Mouse (Mus musculus): ENCODE results near the gene Arap1. TPM values are rescaled to one million over a fixed set of nuclear protein-coding genes. Genes with fewer than 3 reads are reported as not detected.

Arap1 gene
- polyA plus RNA-seq, 1 experiment = 227 TPM

DNA sequence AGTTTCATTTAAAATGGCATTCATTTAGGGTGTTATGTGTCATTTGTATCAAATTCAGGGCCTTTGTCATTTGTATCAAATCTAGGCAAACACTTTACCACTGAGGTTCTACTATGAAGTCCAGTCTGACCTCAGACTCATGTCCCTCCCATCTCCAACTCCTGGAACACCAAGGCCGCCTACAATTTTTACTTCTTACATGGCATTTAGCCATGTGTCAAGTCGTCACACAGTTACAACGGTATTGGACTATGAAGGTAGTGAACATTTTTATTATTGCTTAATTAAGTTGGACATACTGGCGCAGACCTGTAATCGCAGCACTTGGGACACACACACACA, 37.9 kb upstream of the Arap1 start:
- DNase-seq (ENCODE audit: low read depth in 1 of 2, low spot score in 2 of 2) = no peak
- Histone ChIP-seq H3K4me1 (ENCODE audit: control insufficient read depth, insufficient read depth, insufficient read length) (no peaks in the 10 kb centered on the region), H3K4me3 (ENCODE audit: extremely low read depth, insufficient read depth, insufficient read length) (peak overlapping the region; percentile 79), H3K36me3 (ENCODE audit: control insufficient read depth, insufficient read depth, low read length) (no peaks in the 10 kb centered on the region), H3K27me3 (ENCODE audit: control insufficient read depth, insufficient read depth, low read length) (no peaks in the 10 kb centered on the region), H3K27ac (ENCODE audit: insufficient read depth, low read length) (peak overlapping the region; percentile 99)
- WGBS = 40% methylated on average over 5 of the region's 5 CpGs
- TF ChIP-seq CTCF (IDR thresholded peaks at IDR 0.05; ENCODE audit: extremely low read depth, insufficient read depth, insufficient read length, insufficient replicate concordance) = no peak
- no peak for TF ChIP-seq POLR2A (IDR thresholded peaks at IDR 0.05; ENCODE audit: low read depth, low read length)

DNA sequence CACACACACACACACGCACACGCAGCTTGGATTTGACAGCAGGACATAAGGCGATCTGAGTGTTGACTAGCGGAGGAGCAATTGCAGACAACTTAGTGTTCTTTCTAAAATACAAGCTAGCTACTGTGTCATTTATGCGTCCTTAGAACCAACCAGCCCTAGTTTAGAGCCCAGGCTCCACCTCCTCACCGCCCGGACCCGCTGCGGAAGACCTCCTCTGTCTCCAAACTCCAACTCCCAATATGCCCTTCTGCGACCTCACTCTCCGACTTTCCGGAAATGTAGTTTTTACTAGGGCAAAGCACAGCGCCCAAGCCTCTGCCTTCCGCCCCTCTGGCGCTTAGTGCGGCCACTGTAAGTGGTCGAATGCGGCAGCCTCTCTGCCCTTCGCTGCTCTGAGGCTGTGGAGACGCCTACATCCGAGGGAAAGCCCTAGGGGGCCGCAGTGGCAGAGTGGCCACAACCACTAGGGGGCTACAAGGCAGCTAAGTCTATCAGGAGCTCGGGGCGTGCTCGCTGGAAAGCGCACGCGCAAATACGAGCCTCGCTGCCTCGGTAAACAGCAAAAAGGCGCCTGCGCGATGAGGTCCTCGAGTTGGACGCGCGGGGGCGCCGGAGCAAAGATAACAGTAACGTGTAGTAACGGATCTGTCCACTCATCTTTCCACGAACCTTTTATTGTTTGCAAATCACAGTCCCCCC, 37.4 kb upstream of the Arap1 start:
- WGBS = under 1% methylated on average over 43 of the region's 43 CpGs
- Histone ChIP-seq H3K27ac (ENCODE audit: insufficient read depth, low read length) (peak overlapping the region; percentile 99), H3K4me3 (ENCODE audit: extremely low read depth, insufficient read depth, insufficient read length) (peak overlapping the region; percentile 79), H3K36me3 (ENCODE audit: control insufficient read depth, insufficient read depth, low read length) (no peaks in the 10 kb centered on the region), H3K4me1 (ENCODE audit: control insufficient read depth, insufficient read depth, insufficient read length) (no peaks in the 10 kb centered on the region), H3K27me3 (ENCODE audit: control insufficient read depth, insufficient read depth, low read length) (no peaks in the 10 kb centered on the region)
- DNase-seq (ENCODE audit: low read depth in 1 of 2, low spot score in 2 of 2) = peak; percentile 98
- TF ChIP-seq POLR2A (IDR thresholded peaks at IDR 0.05; ENCODE audit: low read depth, low read length) (no peak; the same call in none of the 2 replicates), CTCF (IDR thresholded peaks at IDR 0.05; ENCODE audit: extremely low read depth, insufficient read depth, insufficient read length, insufficient replicate concordance) (peak; percentile 65)

DNA sequence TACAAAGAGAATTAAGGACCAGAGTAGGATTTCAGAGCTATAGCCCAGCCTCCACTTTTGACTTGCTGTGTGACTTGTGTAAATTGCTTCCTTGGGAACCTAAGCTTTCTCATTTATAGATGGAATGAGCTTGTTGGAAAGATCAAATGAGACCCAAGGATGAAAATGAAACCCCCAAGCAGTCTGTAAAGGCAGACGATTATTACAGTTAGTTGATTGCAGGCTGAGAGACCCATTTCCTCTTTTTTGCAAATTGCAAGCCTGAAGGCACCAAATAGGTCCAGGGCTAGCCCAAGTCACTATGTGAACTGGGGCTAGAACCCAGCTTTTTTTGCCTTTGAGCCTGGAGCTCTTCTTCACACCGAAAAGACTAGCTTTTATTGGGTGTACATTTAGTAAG, 36.8 kb upstream of the Arap1 start:
- WGBS = 24% methylated on average over 2 of the region's 2 CpGs
- Histone ChIP-seq H3K4me1 (ENCODE audit: control insufficient read depth, insufficient read depth, insufficient read length) (peaks cover 3% of the 10 kb centered on the region; the same call in 1 of the 2 replicates), H3K36me3 (ENCODE audit: control insufficient read depth, insufficient read depth, low read length) (no peaks in the 10 kb centered on the region), H3K27ac (ENCODE audit: insufficient read depth, low read length) (peak overlapping the region; percentile 34; the same call in 1 of the 2 replicates), H3K4me3 (ENCODE audit: extremely low read depth, insufficient read depth, insufficient read length) (peak overlapping the region; percentile 5; the same call in 1 of the 2 replicates), H3K27me3 (ENCODE audit: control insufficient read depth, insufficient read depth, low read length) (no peaks in the 10 kb centered on the region)
- TF ChIP-seq CTCF (IDR thresholded peaks at IDR 0.05; ENCODE audit: extremely low read depth, insufficient read depth, insufficient read length, insufficient replicate concordance) (no peak), POLR2A (IDR thresholded peaks at IDR 0.05; ENCODE audit: low read depth, low read length) (no peak)
- DNase-seq (ENCODE audit: low read depth in 1 of 2, low spot score in 2 of 2) = no peak

DNA sequence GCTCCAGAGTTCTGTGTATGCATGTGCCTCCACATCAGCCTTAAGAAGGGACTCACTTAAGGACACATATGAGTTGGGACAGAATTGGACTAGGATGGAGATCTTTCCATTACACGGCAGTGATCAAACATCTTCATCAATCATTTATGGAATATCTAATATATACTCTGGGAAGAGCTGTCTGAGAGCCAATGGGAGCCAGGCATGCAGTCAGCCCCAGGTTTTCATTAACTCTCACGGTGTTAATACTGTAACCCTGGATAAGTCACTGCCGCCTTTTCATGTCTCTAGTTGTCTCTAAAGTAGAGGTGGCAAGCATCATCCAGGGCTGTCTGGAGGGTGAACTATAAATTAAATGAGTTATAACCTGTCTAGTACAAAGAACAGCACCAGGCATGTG, 34.8 kb upstream of the Arap1 start:
- Histone ChIP-seq H3K27me3 (ENCODE audit: control insufficient read depth, insufficient read depth, low read length) (no peaks in the 10 kb centered on the region), H3K27ac (ENCODE audit: insufficient read depth, low read length) (no peak overlapping the region), H3K36me3 (ENCODE audit: control insufficient read depth, insufficient read depth, low read length) (no peaks in the 10 kb centered on the region), H3K4me1 (ENCODE audit: control insufficient read depth, insufficient read depth, insufficient read length) (peaks cover 5% of the 10 kb centered on the region; the same call in 1 of the 2 replicates), H3K4me3 (ENCODE audit: extremely low read depth, insufficient read depth, insufficient read length) (no peak overlapping the region)
- no peak for TF ChIP-seq CTCF (IDR thresholded peaks at IDR 0.05; ENCODE audit: extremely low read depth, insufficient read depth, insufficient read length, insufficient replicate concordance)
- no peak for TF ChIP-seq POLR2A (IDR thresholded peaks at IDR 0.05; ENCODE audit: low read depth, low read length)
- no peak for DNase-seq (ENCODE audit: low read depth in 1 of 2, low spot score in 2 of 2)
- WGBS = 97% methylated on average over 3 of the region's 3 CpGs

DNA sequence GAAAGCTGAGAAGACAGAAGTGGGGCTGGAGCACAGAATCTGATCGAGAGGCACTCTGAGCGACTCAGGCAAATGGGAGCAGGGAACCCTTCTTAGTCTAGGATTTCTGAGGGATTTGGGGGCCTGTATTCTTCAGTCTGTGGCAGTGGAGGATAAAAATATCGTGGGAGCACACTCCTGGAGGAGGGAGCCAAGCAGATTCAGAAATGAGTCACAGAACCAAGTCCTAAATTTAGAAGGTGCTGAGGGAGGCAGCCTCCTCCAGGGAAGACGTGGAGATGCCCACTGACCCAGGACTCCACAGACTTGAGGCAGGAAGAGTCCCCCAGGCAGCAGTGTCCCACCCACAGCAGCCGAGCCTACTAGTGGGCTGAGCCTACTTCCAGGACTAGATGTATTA, 33.5 kb upstream of the Arap1 start:
- H3K36me3 ChIP-seq (ENCODE audit: control insufficient read depth, insufficient read depth, low read length) = no peaks in the 10 kb centered on the region
- no peak overlapping the region for H3K27ac ChIP-seq (ENCODE audit: insufficient read depth, low read length)
- WGBS = 88% methylated on average over 5 of the region's 5 CpGs
- peaks cover 5% of the 10 kb centered on the region; the same call in 1 of the 2 replicates for H3K4me1 ChIP-seq (ENCODE audit: control insufficient read depth, insufficient read depth, insufficient read length)
- TF ChIP-seq POLR2A (IDR thresholded peaks at IDR 0.05; ENCODE audit: low read depth, low read length) = no peak
- TF ChIP-seq CTCF (IDR thresholded peaks at IDR 0.05; ENCODE audit: extremely low read depth, insufficient read depth, insufficient read length, insufficient replicate concordance) = no peak
- DNase-seq (ENCODE audit: low read depth in 1 of 2, low spot score in 2 of 2) = no peak
- no peaks in the 10 kb centered on the region for H3K27me3 ChIP-seq (ENCODE audit: control insufficient read depth, insufficient read depth, low read length)
- H3K4me3 ChIP-seq (ENCODE audit: extremely low read depth, insufficient read depth, insufficient read length) = no peak overlapping the region

DNA sequence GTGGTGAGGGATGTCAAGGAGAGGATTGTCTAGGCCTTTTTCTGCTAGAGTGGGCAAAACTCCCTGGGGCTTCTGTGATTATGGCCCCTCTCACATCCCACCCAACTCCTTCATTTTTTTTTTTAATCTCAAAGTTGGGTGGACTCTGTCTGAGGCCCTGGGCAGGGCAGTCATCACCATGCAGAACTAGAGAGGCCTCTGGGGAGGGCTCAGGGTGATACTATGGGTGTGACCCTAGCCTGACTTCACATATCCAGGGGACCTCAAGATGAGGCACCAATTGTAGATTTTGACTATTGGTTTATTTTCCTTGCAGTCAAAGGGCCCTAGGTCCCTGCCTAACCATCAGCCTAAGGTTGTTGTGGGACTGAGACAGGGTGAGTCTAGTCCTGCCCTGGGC, 32.2 kb upstream of the Arap1 start:
- Histone ChIP-seq H3K36me3 (ENCODE audit: control insufficient read depth, insufficient read depth, low read length) (no peaks in the 10 kb centered on the region), H3K27ac (ENCODE audit: insufficient read depth, low read length) (no peak overlapping the region), H3K27me3 (ENCODE audit: control insufficient read depth, insufficient read depth, low read length) (no peaks in the 10 kb centered on the region), H3K4me1 (ENCODE audit: control insufficient read depth, insufficient read depth, insufficient read length) (peaks cover 8% of the 10 kb centered on the region; the same call in 1 of the 2 replicates), H3K4me3 (ENCODE audit: extremely low read depth, insufficient read depth, insufficient read length) (no peak overlapping the region)
- TF ChIP-seq CTCF (IDR thresholded peaks at IDR 0.05; ENCODE audit: extremely low read depth, insufficient read depth, insufficient read length, insufficient replicate concordance) = no peak
- no peak for TF ChIP-seq POLR2A (IDR thresholded peaks at IDR 0.05; ENCODE audit: low read depth, low read length)
- no peak for DNase-seq (ENCODE audit: low read depth in 1 of 2, low spot score in 2 of 2)

DNA sequence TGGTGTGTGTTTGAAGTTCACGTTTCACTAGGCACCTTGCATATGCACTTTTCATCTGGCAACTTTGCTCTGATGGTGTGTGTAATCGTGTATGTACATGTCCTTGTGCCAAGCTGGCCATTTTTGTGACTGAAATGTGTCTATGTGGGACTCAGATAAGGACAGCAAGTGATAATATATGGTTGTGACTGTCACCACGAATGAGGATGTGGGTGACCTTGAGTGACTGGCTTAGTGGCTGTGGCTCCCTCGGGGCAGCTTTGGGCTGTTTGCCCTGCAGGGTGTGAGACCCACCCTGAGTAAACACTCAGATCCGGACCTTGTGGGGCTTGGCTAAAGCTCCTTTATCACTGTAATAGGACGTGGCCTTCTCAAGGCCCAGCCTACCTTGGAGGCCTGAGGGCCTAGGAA, 31.3 kb upstream of the Arap1 start:
- Histone ChIP-seq H3K4me3 (ENCODE audit: extremely low read depth, insufficient read depth, insufficient read length) (no peak overlapping the region), H3K27me3 (ENCODE audit: control insufficient read depth, insufficient read depth, low read length) (peaks cover 3% of the 10 kb centered on the region; the same call in 1 of the 2 replicates), H3K36me3 (ENCODE audit: control insufficient read depth, insufficient read depth, low read length) (no peaks in the 10 kb centered on the region), H3K4me1 (ENCODE audit: control insufficient read depth, insufficient read depth, insufficient read length) (peaks cover 10% of the 10 kb centered on the region; the same call in 1 of the 2 replicates), H3K27ac (ENCODE audit: insufficient read depth, low read length) (peak overlapping the region; percentile 51)
- WGBS = 18% methylated on average over 6 of the region's 6 CpGs
- peak in 1 of 2 experiments; percentile 48 for DNase-seq (ENCODE audit: low read depth in 1 of 2, low spot score in 2 of 2)
- no peak for TF ChIP-seq CTCF (IDR thresholded peaks at IDR 0.05; ENCODE audit: extremely low read depth, insufficient read depth, insufficient read length, insufficient replicate concordance)
- no peak for TF ChIP-seq POLR2A (IDR thresholded peaks at IDR 0.05; ENCODE audit: low read depth, low read length)
